Mouse (Mus musculus): Measurements from ENCODE around the gene Sftpd.

DNA sequence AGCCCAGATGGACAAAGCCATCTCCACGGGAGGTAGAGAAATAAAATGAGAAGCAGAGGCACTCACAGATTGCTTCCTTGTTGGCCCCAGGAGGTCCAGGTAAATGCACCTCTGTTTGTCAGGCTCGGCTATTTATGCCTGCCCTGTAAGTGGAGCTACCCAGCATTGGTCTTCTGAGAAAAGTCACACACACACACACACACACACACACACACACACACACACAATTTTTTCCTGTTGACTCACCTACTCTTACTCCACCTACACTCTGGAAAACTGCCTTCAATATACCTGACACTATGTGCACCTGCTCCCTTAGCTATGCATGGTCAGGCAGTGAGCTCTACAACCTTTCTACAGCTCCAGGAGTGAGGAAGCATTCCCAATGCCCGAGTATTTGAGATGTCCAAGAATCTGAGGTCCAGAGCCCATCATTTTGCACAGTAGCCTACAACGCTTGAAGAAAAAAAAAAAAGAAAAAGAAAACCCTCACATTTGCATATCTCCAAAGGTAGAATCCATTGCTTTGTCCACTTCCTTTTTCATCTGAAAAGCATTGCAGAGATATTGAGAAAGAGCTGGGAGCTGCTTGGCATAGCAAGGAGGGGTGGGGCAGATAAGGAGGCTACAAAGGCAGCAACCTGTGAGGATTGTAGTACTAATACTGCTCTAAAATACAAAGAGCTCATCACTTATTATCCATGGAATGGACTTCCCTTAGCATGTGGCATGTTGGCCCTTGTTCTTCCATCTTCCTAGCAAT is at the start of gene Sftpd:
- TF ChIP-seq CTCF (IDR thresholded peaks at IDR 0.05; ENCODE audit: extremely low read depth, insufficient read length, insufficient replicate concordance, low read depth, low read length) (no peak), POLR2A (IDR thresholded peaks at IDR 0.05; ENCODE audit: low read depth, low read length) (no peak)

Measured in small intestine, adult 2 months (tissue).